Mouse (Mus musculus): ENCODE data around the gene Tom1l1. TPM values are rescaled to one million over a fixed set of nuclear protein-coding genes. Genes with fewer than 3 reads are reported as not detected.
A peak's percentile ranks its signal among the peaks of the same experiment; 100 is the strongest.
"Not testable (repeated sequence)": the region's sequence is repeated elsewhere in the genome, so short reads cannot be mapped to it uniquely, and the experiment has no call there.

Tom1l1 gene
- polyA plus RNA-seq (2015; fragmentation: Nextera tagmentation; extraction: Ambion mirVana) = 50.3 and 51.8 TPM in 2 replicates

- peak within 1 kb of the TSS; percentile 82 for H3K9ac ChIP-seq (ENCODE audit: low read depth, low read length)
- peak within 1 kb of the TSS; percentile 65 for H3K27ac ChIP-seq (ENCODE audit: low read length)
- peaks cover 16% of the 10 kb centered on the region for H3K36me3 ChIP-seq (ENCODE audit: control insufficient read depth, insufficient read depth)
- WGBS (ENCODE audit: insufficient replicate concordance) = 7% methylated on average over 45 of the region's 47 CpGs
- peak; percentile 96 for ATAC-seq (ENCODE audit: low read depth)
- no peaks in the 10 kb centered on the region for H3K9me3 ChIP-seq (replicated peaks; ENCODE audit: control insufficient read depth, low read length)
- peaks cover 37% of the 10 kb centered on the region for H3K4me1 ChIP-seq (ENCODE audit: control insufficient read depth, low read depth, low read length)
- H3K4me3 ChIP-seq (ENCODE audit: low read depth, low read length) = peak within 1 kb of the TSS; percentile 77
- H3K4me2 ChIP-seq (ENCODE audit: low read depth, low read length) = peak within 1 kb of the TSS; percentile 98
- no peaks in the 10 kb centered on the region; the same call in 1 of the 2 replicates for H3K27me3 ChIP-seq (ENCODE audit: control insufficient read depth, insufficient read depth, low read depth, low read length)
Observed at GRCm38 (mm10) chr11:90687460-90688416, at the start of gene Tom1l1. TSS of gene Tom1l1 (minus strand) at chr11:90688366.

GRCm38 (mm10) chr11:90733575-90733974 lies 45.4 kb upstream of the Tom1l1 start:
- Histone ChIP-seq H3K9me3 (replicated peaks; ENCODE audit: control insufficient read depth, low read length) (no peaks in the 10 kb centered on the region), H3K9ac (ENCODE audit: low read depth, low read length) (no peak overlapping the region), H3K27ac (ENCODE audit: low read length) (no peak overlapping the region), H3K36me3 (ENCODE audit: control insufficient read depth, insufficient read depth) (no peaks in the 10 kb centered on the region), H3K4me3 (ENCODE audit: low read depth, low read length) (no peak overlapping the region), H3K27me3 (ENCODE audit: control insufficient read depth, insufficient read depth, low read depth, low read length) (no peaks in the 10 kb centered on the region; the same call in 1 of the 2 replicates), H3K4me2 (ENCODE audit: low read depth, low read length) (no peak overlapping the region), H3K4me1 (ENCODE audit: control insufficient read depth, low read depth, low read length) (peaks cover 12% of the 10 kb centered on the region)
- ATAC-seq (ENCODE audit: low read depth) = peak; percentile 37; the same call in 1 of the 2 replicates
- 49% methylated on average over 4 of the region's 4 CpGs for WGBS (ENCODE audit: insufficient replicate concordance)

DNA sequence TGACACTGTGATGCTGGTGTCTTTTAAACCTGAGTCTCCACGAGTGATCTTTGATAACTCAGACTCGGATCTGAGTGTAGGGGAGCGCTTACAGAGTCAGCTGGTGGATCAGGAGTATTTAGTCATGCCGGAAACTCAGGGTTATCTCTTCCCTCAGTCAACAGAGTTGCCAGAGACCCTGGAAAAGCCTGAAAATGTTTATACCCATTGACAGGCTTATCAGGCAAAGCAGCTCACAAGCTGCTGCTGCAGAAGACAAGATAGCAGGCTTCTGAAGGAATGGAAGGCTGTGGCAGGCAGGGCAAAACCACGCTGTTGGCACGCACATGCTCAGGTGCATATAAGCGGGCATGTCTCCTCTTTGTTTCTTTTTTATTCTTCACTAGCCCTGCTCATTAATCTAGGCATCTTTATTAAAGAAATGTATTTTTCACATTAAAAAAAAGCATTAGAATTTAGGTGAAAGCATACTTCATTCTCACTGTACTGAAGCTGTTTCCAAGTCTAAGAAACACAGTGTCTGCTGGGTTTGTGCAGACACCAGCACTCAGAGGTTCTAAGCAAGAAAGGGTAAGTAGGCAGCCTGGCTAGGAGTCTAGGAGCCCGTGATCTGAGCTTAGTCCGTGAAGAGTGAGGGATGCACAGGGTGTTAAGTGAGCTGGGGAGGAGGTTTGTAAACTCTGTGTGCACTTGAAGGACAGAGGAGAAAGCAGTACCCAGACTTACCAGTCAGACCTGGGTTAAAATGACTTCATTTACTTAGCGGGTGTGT lies 39.4 kb upstream of the Tom1l1 start:
- peak overlapping the region; percentile 73 for H3K4me2 ChIP-seq (ENCODE audit: low read depth, low read length)
- peak overlapping the region; percentile 41 for H3K4me3 ChIP-seq (ENCODE audit: low read depth, low read length)
- ATAC-seq (ENCODE audit: low read depth) = peak; percentile 93
- no peaks in the 10 kb centered on the region for H3K36me3 ChIP-seq (ENCODE audit: control insufficient read depth, insufficient read depth)
- no peaks in the 10 kb centered on the region for H3K9me3 ChIP-seq (replicated peaks; ENCODE audit: control insufficient read depth, low read length)
- H3K27ac ChIP-seq (ENCODE audit: low read length) = peak overlapping the region; percentile 100
- H3K4me1 ChIP-seq (ENCODE audit: control insufficient read depth, low read depth, low read length) = peaks cover 53% of the 10 kb centered on the region
- H3K27me3 ChIP-seq (ENCODE audit: control insufficient read depth, insufficient read depth, low read depth, low read length) = no peaks in the 10 kb centered on the region
- H3K9ac ChIP-seq (ENCODE audit: low read depth, low read length) = peak overlapping the region; percentile 65
- 12% methylated on average over 10 of the region's 10 CpGs for WGBS (ENCODE audit: insufficient replicate concordance)

DNA sequence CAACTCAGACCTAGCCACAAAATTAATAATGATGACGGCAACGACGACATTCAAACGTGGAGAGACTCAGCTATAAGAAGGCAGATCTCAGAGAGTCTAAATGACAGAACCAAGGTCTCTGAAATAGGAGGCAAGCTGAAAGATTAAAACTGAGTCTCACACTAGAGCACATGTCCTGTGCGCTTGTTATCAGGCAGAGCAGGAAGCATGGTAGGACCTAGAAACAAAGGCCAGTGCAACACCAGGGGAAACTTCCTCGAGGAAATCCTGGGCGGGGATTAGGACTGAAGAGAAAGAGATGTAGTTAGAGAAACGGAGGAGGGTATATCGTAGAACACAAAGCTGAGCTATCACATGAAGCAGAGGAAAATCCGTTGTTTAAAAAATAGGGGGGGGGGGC lies 38.6 kb upstream of the Tom1l1 start:
- Histone ChIP-seq H3K9me3 (replicated peaks; ENCODE audit: control insufficient read depth, low read length) (no peaks in the 10 kb centered on the region), H3K9ac (ENCODE audit: low read depth, low read length) (peak overlapping the region; percentile 65), H3K27ac (ENCODE audit: low read length) (peak overlapping the region; percentile 100), H3K4me1 (ENCODE audit: control insufficient read depth, low read depth, low read length) (peaks cover 53% of the 10 kb centered on the region), H3K36me3 (ENCODE audit: control insufficient read depth, insufficient read depth) (no peaks in the 10 kb centered on the region), H3K4me2 (ENCODE audit: low read depth, low read length) (peak overlapping the region; percentile 73), H3K27me3 (ENCODE audit: control insufficient read depth, insufficient read depth, low read depth, low read length) (no peaks in the 10 kb centered on the region), H3K4me3 (ENCODE audit: low read depth, low read length) (peak overlapping the region; percentile 41)
- WGBS (ENCODE audit: insufficient replicate concordance) = 15% methylated on average over 10 of the region's 10 CpGs
- ATAC-seq (ENCODE audit: low read depth) = peak; percentile 71

GRCm38 (mm10) chr11:90722304-90722703 lies 34.1 kb upstream of the Tom1l1 start:
- no peaks in the 10 kb centered on the region for H3K9me3 ChIP-seq (replicated peaks; ENCODE audit: control insufficient read depth, low read length)
- H3K4me2 ChIP-seq (ENCODE audit: low read depth, low read length) = no peak overlapping the region
- WGBS (ENCODE audit: insufficient replicate concordance) = 73% methylated on average over 3 of the region's 3 CpGs
- no peak for ATAC-seq (ENCODE audit: low read depth)
- no peaks in the 10 kb centered on the region for H3K27me3 ChIP-seq (ENCODE audit: control insufficient read depth, insufficient read depth, low read depth, low read length)
- no peak overlapping the region for H3K9ac ChIP-seq (ENCODE audit: low read depth, low read length)
- peaks cover 31% of the 10 kb centered on the region for H3K4me1 ChIP-seq (ENCODE audit: control insufficient read depth, low read depth, low read length)
- H3K27ac ChIP-seq (ENCODE audit: low read length) = no peak overlapping the region
- H3K36me3 ChIP-seq (ENCODE audit: control insufficient read depth, insufficient read depth) = no peaks in the 10 kb centered on the region
- no peak overlapping the region for H3K4me3 ChIP-seq (ENCODE audit: low read depth, low read length)

- WGBS (ENCODE audit: insufficient replicate concordance) = 60% methylated on average over 3 of the region's 3 CpGs
- no peak overlapping the region for H3K4me2 ChIP-seq (ENCODE audit: low read depth, low read length)
- H3K9ac ChIP-seq (ENCODE audit: low read depth, low read length) = no peak overlapping the region
- H3K4me1 ChIP-seq (ENCODE audit: control insufficient read depth, low read depth, low read length) = no peaks in the 10 kb centered on the region
- H3K36me3 ChIP-seq (ENCODE audit: control insufficient read depth, insufficient read depth) = no peaks in the 10 kb centered on the region
- no peak overlapping the region for H3K27ac ChIP-seq (ENCODE audit: low read length)
- ATAC-seq (ENCODE audit: low read depth) = no peak
- H3K27me3 ChIP-seq (ENCODE audit: control insufficient read depth, insufficient read depth, low read depth, low read length) = no peaks in the 10 kb centered on the region
- no peak overlapping the region for H3K4me3 ChIP-seq (ENCODE audit: low read depth, low read length)
- H3K9me3 ChIP-seq (replicated peaks; ENCODE audit: control insufficient read depth, low read length) = no peaks in the 10 kb centered on the region
Observed at GRCm38 (mm10) chr11:90717719-90718118, 29.6 kb upstream of the Tom1l1 start.

DNA sequence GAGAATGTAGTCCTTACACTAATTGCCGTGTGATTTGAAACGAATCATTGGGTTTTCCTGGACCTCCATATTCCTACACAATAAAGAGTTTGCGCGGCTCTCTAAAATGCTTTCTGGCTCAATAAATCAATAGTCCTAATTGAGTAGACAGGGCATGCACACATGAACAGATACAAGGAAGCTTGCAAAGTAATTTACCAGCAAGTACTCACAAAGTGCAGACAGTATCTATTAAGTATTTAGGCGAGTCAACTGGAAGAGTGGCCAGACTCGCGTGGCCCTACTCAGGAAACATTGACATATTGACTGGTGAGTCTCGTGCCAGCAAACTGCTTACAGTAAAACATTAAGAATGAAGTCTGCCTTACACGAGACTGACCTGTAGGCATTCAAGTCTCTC lies 23.4 kb upstream of the Tom1l1 start:
- 65% methylated on average over 9 of the region's 9 CpGs for WGBS (ENCODE audit: insufficient replicate concordance)
- Histone ChIP-seq H3K27ac (ENCODE audit: low read length) (no peak overlapping the region), H3K4me3 (ENCODE audit: low read depth, low read length) (no peak overlapping the region), H3K27me3 (ENCODE audit: control insufficient read depth, insufficient read depth, low read depth, low read length) (no peaks in the 10 kb centered on the region), H3K4me2 (ENCODE audit: low read depth, low read length) (no peak overlapping the region), H3K36me3 (ENCODE audit: control insufficient read depth, insufficient read depth) (no peaks in the 10 kb centered on the region), H3K9me3 (replicated peaks; ENCODE audit: control insufficient read depth, low read length) (no peaks in the 10 kb centered on the region), H3K9ac (ENCODE audit: low read depth, low read length) (no peak overlapping the region), H3K4me1 (ENCODE audit: control insufficient read depth, low read depth, low read length) (no peaks in the 10 kb centered on the region; the same call in 1 of the 2 replicates)
- ATAC-seq (ENCODE audit: low read depth) = no peak

GRCm38 (mm10) chr11:90707134-90707533 lies 19.0 kb upstream of the Tom1l1 start:
- H3K27me3 ChIP-seq (ENCODE audit: control insufficient read depth, insufficient read depth, low read depth, low read length); H3K4me2 ChIP-seq (ENCODE audit: low read depth, low read length); H3K4me3 ChIP-seq (ENCODE audit: low read depth, low read length); H3K9me3 ChIP-seq (replicated peaks; ENCODE audit: control insufficient read depth, low read length); ATAC-seq (ENCODE audit: low read depth); H3K9ac ChIP-seq (ENCODE audit: low read depth, low read length); H3K4me1 ChIP-seq (ENCODE audit: control insufficient read depth, low read depth, low read length); H3K27ac ChIP-seq (ENCODE audit: low read length); H3K36me3 ChIP-seq (ENCODE audit: control insufficient read depth, insufficient read depth): not testable (repeated sequence)
- WGBS (ENCODE audit: insufficient replicate concordance) = 59% methylated on average over 1 of the region's 1 CpGs

Data from liver, embryonic 16.5 days (tissue).